Mouse (Mus musculus) forebrain, embryonic 13.5 days (tissue): ENCODE results near the gene Cfap161. TPM values are rescaled to one million over a fixed set of nuclear protein-coding genes. Genes with fewer than 3 reads are reported as not detected.

Experiments
- ATAC-seq: fragments of 200-750 bp; cut with Nextera tagmentation; 2 replicates; pipeline ENCODE4 v1.8.0; 2017
- H3K27ac ChIP-seq: fragments of 300-500 bp; sonication (generic); 2 replicates; pipeline ENCODE4 v1.5.1; 2015; ENCODE audit warnings: inconsistent platforms, mild to moderate bottlenecking, moderate library complexity
- H3K27me3 ChIP-seq: fragments of 300-500 bp; sonication (generic); 2 replicates; pipeline ENCODE4 v1.6.1; 2015; ENCODE audit warnings: mild to moderate bottlenecking, inconsistent platforms
- H3K36me3 ChIP-seq: fragments of 300-500 bp; sonication (generic); 2 replicates; pipeline ENCODE4 v1.6.1; 2015; ENCODE audit warnings: mild to moderate bottlenecking, inconsistent platforms; ENCODE audit not compliant: poor library complexity, severe bottlenecking
- H3K4me1 ChIP-seq: fragments of 300-500 bp; sonication (generic); 2 replicates; pipeline ENCODE4 v1.6.1; 2015; ENCODE audit warnings: inconsistent platforms
- H3K4me2 ChIP-seq: fragments of 300-500 bp; sonication (generic); 2 replicates; pipeline ENCODE4 v1.6.1; 2015; ENCODE audit warnings: inconsistent platforms, mild to moderate bottlenecking, moderate library complexity
- H3K4me3 ChIP-seq: fragments of 300-500 bp; sonication (generic); 2 replicates; pipeline ENCODE4 v1.5.1; 2015; ENCODE audit warnings: mild to moderate bottlenecking, inconsistent platforms
- H3K9ac ChIP-seq: fragments of 300-500 bp; sonication (generic); 2 replicates; pipeline ENCODE4 v1.6.1; 2015; ENCODE audit warnings: mild to moderate bottlenecking, inconsistent platforms
- H3K9me3 ChIP-seq: fragments of 300-500 bp; sonication (generic); replicated peaks from 2 replicates; pipeline ENCODE4 v1.6.1; 2016; ENCODE audit warnings: inconsistent platforms
- WGBS: fragments of 180-500 bp; shearing (Covaris S2); methylation state at CpG from one replicate; pipeline ENCODE4 v1.1.7; 2015; 5-methylcytosine and 5-hydroxymethylcytosine counted together
- polyA plus RNA-seq: library from polyadenylated mRNA; unstranded; fragments of >200 nt; fragmentation: Nextera tagmentation; extraction: Ambion mirVana; gene quantifications from 2 replicates; pipeline ENCODE4 v1.2.1, GENCODE M21; 2015

Cfap161 gene
- polyA plus RNA-seq, 1 experiment from 2014 or later, result 0.45 TPM

DNA sequence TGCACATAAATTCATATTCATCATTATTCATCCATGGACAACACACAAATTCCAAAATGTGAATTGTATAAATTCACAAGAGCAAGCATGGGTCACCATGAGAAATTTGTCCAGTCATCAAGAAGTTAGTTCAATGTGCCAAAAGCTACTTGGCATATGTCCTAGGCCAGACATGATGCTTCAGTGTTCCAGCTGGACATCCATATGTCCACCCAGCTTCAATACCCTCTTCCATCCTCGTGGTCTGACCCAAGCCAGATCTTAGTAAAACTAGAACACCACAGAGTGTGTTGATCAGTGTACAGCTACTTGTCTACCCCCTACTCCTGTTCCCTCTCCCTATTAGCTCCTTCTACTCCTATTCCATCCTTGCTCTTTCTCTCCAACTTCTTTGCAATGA, 43.6 kb downstream of the Cfap161 start:
- no peaks in the 10 kb centered on the region for H3K27me3 ChIP-seq
- no peaks in the 10 kb centered on the region for H3K36me3 ChIP-seq
- H3K4me2 ChIP-seq, result no peak overlapping the region
- WGBS, result 73% methylated on average over 1 of the region's 1 CpGs
- ATAC-seq, result no peak
- no peak overlapping the region for H3K4me3 ChIP-seq
- no peaks in the 10 kb centered on the region for H3K4me1 ChIP-seq
- no peak overlapping the region for H3K27ac ChIP-seq
- no peak overlapping the region for H3K9ac ChIP-seq
- no peaks in the 10 kb centered on the region for H3K9me3 ChIP-seq

DNA sequence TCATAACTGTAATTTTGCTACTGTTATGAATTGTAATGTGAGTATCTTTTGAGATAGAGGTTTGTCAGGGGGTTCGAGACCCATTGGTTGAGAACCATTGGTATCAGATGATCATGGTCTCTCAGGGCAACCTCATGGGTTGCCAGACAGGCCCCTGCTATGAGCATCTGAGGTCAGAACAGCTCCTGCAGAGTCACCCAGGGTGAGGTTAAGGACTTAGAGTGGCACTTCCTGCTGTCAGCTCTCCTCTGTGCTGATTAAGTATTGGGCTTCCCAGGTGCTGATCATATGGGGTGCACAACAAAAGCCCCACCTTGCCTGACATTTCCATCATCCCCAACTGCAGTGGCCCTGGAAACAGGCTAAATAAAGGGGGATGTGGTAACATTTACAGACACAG, 46.3 kb downstream of the Cfap161 start:
- Histone ChIP-seq H3K27ac (no peak overlapping the region), H3K9ac (no peak overlapping the region), H3K4me3 (no peak overlapping the region), H3K27me3 (no peaks in the 10 kb centered on the region), H3K4me1 (no peaks in the 10 kb centered on the region; the same call in 1 of the 2 replicates), H3K36me3 (no peaks in the 10 kb centered on the region), H3K4me2 (no peak overlapping the region), H3K9me3 (no peaks in the 10 kb centered on the region)
- no peak for ATAC-seq
- 79% methylated on average over 1 of the region's 1 CpGs for WGBS

DNA sequence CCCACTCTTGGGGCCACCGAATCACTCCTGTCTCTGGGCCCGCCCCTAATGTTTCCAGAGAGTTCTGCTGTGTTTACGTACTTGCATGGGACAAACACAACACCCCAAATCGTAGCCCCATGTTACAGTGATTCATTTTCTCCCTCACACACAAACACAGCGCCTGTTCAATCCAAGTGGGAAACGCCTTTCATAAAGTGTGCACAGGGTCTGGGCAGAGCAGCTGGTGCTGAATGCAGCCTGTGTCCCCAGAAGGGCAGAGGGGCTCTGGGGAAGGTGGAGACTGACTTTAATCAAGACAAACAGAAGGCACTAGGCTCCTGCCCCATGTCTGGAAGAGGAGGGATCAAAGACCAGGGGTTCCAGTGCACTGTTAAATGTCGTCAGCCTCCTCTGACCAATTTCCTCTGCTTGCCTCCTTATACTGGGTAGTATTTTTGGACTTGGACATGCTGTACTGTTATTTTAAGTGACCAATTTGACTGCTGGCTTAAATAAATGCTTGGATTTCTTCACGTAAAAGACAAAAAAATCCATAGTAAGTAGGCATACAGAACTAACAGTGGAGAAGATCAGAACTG, 48.5 kb downstream of the Cfap161 start:
- Histone ChIP-seq H3K9me3 (no peaks in the 10 kb centered on the region), H3K4me1 (no peaks in the 10 kb centered on the region; the same call in 1 of the 2 replicates), H3K4me3 (no peak overlapping the region), H3K9ac (no peak overlapping the region), H3K27ac (no peak overlapping the region), H3K4me2 (no peak overlapping the region), H3K27me3 (no peaks in the 10 kb centered on the region), H3K36me3 (no peaks in the 10 kb centered on the region)
- ATAC-seq, result no peak
- 66% methylated on average over 8 of the region's 8 CpGs for WGBS

DNA sequence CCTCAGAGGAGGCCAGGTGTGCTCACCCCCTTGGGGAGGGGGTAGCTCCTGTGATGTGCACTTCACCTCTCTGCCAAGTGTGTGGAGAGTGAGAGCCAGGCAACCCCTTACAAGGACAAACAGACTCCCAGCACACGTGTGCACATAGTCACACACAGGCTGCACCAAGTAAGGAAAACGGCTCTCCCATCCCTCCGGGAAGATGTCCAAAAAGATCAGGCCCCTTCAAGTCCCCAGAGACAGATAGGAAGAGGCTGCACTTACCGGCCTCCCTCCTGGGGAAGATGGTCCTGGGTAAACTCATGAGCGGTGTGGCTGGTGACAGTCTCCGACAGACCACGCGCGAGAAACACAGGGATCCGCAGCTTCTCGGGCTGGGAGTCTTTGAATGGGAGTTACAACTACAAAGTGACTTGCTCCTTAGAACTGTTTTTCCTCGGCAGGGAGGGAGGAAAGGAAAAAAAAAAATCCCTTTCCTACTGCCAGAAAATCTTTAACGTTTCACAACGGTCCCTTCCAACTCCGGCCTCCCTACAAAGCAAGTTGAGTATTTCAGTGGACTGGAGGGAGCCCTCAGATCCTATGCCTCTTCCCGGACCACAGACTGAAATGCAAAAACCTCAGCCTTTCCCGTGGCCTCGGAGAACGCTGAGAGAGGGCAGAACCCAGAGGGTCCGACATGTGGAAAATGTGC, 49.1 kb downstream of the Cfap161 start, which contains the start of gene Il16:
TSS of gene Il16 (minus strand) at position 314 of the 694 bp plus-strand sequence.
- no peaks in the 10 kb centered on the region; the same call in 1 of the 2 replicates for H3K4me1 ChIP-seq
- H3K4me2 ChIP-seq, result no peak within 1 kb of the TSS
- H3K27me3 ChIP-seq, result no peaks in the 10 kb centered on the region
- no peaks in the 10 kb centered on the region for H3K36me3 ChIP-seq
- no peaks in the 10 kb centered on the region for H3K9me3 ChIP-seq
- 63% methylated on average over 20 of the region's 20 CpGs for WGBS
- ATAC-seq, result no peak
- H3K27ac ChIP-seq, result no peak within 1 kb of the TSS
- H3K4me3 ChIP-seq, result no peak within 1 kb of the TSS
- no peak within 1 kb of the TSS for H3K9ac ChIP-seq

DNA sequence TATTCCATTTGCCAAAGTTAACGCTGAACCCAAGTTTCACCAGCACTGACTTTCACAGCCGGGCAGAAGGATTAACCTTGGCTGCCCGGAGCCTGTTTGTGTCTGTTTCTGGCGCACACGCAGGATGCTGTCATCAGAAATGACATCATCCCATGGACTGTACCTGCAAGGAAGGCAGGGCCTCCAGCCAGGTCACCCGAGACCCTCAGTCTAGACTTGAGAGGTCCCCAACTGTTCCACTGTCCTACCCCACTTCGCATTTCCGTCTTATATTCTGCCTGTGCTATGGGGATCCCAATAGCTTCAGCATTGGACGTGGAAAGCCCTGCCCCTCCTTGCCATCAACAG, 49.6 kb downstream of the Cfap161 start:
- Histone ChIP-seq H3K4me2 (no peak overlapping the region), H3K9ac (no peak overlapping the region), H3K4me1 (no peaks in the 10 kb centered on the region; the same call in 1 of the 2 replicates), H3K27me3 (no peaks in the 10 kb centered on the region), H3K4me3 (no peak overlapping the region), H3K27ac (no peak overlapping the region), H3K9me3 (no peaks in the 10 kb centered on the region), H3K36me3 (no peaks in the 10 kb centered on the region)
- no peak for ATAC-seq
- 78% methylated on average over 9 of the region's 9 CpGs for WGBS

DNA sequence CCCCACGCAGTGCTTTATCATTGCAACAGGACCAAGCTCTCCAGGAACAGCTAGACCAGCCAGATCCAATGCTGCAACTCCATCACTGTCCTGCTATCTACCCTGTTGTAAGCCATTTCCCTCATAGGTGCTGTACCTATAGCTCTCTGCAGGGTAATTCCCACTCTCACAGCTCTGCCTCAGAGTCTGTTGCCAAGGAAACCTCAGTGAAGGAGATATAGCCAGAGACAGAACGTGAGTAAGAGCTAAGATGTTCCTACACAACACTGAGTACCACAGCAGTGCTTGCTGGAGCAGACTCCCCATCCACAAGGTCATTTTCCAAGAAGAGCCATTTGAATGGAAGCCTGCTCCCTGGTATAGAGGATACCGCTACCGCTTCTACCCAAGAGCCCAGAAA, 50.4 kb downstream of the Cfap161 start:
- no peaks in the 10 kb centered on the region; the same call in 1 of the 2 replicates for H3K4me1 ChIP-seq
- H3K27ac ChIP-seq, result no peak overlapping the region
- peak; percentile 63 for ATAC-seq
- 77% methylated on average over 4 of the region's 4 CpGs for WGBS
- no peaks in the 10 kb centered on the region for H3K9me3 ChIP-seq
- H3K4me3 ChIP-seq, result no peak overlapping the region
- no peak overlapping the region for H3K9ac ChIP-seq
- no peak overlapping the region for H3K4me2 ChIP-seq
- no peaks in the 10 kb centered on the region for H3K36me3 ChIP-seq
- no peaks in the 10 kb centered on the region for H3K27me3 ChIP-seq

DNA sequence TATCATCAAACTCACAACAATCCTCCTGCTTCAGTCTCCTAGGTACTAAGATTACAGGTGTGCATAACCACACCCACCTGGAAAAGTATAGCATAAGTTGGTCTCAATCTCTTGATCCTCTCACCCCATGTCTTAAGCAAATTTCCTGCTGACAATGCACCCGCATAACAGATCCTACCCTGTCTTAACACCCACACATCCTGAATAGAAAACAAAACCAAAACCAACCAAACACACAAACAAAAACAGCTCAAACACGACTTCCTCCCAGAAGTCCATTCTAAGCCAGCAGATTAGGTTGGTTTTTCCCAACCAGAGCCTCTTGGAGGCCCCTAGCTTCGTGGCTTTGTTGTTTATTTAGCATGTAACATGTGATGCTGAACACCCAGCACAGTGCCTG, 52.0 kb downstream of the Cfap161 start:
- 63% methylated on average over 3 of the region's 3 CpGs for WGBS
- Histone ChIP-seq H3K27ac (no peak overlapping the region), H3K27me3 (no peaks in the 10 kb centered on the region), H3K4me3 (no peak overlapping the region), H3K36me3 (no peaks in the 10 kb centered on the region), H3K9me3 (no peaks in the 10 kb centered on the region), H3K9ac (no peak overlapping the region), H3K4me1 (no peaks in the 10 kb centered on the region; the same call in 1 of the 2 replicates), H3K4me2 (no peak overlapping the region)
- no peak for ATAC-seq

DNA sequence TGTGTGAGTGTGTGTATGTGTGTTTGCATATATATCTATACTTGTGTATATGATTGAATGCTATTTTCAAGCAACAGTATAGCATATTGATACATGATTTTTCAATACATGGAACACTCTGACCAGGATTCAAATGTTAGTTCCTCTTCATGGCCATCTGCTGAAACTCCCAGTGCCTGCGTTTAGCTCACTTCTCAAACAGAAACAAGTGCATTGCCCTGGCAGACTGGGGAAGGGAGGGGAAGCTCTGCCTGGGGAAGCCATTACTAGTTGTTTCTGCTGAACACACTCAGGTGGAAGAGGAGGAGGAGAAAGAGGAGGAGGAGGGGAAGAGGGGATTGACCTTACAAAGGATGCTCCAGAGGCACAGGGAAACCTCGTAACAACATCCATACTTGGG, 52.7 kb downstream of the Cfap161 start:
- no peaks in the 10 kb centered on the region for H3K36me3 ChIP-seq
- H3K27me3 ChIP-seq, result no peaks in the 10 kb centered on the region
- no peak for ATAC-seq
- H3K4me2 ChIP-seq, result no peak overlapping the region
- no peak overlapping the region for H3K4me3 ChIP-seq
- H3K27ac ChIP-seq, result no peak overlapping the region
- H3K4me1 ChIP-seq, result no peaks in the 10 kb centered on the region; the same call in 1 of the 2 replicates
- H3K9ac ChIP-seq, result no peak overlapping the region
- 90% methylated on average over 2 of the region's 2 CpGs for WGBS
- no peaks in the 10 kb centered on the region for H3K9me3 ChIP-seq

DNA sequence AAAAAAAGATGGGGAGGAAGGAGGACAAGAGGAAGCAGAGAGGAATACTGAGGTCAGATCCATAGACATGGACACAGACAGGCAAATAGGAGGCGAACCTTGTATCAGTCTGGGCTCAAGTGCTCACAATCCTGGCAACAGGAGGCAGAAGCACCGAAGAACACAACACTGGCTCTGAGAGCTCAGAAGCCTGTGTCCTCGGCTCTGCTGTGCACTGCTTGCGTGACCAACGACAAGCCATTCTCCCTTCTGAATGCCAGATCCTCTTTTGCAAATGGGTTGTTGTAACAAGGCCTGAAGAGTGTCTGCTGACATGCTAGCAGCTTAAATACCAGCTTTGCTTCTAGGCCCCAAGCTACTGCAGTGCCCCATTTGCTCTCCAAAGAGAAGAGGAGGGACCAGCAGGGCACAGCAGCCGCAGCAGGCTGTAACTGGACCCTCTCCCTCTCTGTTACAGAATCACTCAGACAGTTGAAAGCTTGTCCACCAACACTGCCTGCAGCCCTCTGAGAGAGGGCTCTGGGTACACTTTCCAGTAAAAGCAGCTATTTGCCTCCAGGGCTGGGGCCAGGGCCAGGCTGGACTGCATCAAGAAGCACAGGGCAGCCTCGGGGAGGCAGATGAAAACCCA, 54.9 kb downstream of the Cfap161 start:
- Histone ChIP-seq H3K9ac (no peak overlapping the region), H3K27me3 (no peaks in the 10 kb centered on the region), H3K4me3 (no peak overlapping the region), H3K4me1 (no peaks in the 10 kb centered on the region), H3K4me2 (no peak overlapping the region), H3K9me3 (no peaks in the 10 kb centered on the region), H3K36me3 (no peaks in the 10 kb centered on the region), H3K27ac (no peak overlapping the region)
- ATAC-seq, result no peak
- WGBS, result 60% methylated on average over 7 of the region's 7 CpGs

DNA sequence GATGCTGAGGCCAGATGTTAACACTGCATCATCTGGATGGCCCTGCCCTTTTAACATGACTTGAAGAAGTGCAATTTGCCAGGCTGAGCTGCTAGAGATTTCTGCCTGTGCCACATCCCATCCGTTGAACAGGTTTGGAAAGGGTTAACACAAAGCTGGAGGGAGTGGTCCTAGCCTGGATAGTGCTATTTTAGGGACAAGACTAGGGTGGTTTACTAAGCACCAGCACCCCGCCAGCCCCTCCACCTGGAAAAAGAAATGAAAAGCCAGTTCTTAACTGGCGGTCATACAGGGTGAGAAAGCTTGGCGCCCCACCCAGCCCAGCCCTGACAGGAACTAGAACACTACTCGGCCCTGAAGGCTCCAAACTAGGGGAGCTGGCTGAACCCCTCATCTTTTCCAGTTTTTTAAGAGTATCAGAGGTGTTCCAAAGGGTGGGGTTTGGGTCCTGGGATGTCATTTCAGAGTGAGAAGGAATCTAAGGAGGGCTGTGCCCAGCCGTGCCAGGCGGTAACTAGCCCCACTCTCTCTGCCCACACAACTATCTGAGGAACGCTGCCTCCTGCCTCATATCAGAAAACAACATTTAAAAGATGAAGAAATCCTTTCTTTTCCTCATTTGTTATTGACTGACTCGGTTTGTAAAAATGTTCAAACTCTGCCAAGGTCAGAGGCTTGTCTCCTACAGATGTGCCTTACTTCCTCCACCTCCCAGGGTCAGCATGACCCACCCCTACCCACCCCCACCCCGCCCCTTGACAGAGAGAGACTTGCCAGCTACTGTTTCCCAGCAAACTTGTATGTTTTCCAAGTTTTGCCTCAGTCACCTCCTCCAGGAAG, 55.8 kb downstream of the Cfap161 start:
- Histone ChIP-seq H3K4me1 (no peaks in the 10 kb centered on the region), H3K27ac (no peak overlapping the region), H3K36me3 (no peaks in the 10 kb centered on the region), H3K27me3 (no peaks in the 10 kb centered on the region), H3K4me2 (no peak overlapping the region), H3K9ac (no peak overlapping the region), H3K9me3 (no peaks in the 10 kb centered on the region), H3K4me3 (no peak overlapping the region)
- 78% methylated on average over 10 of the region's 10 CpGs for WGBS
- ATAC-seq, result no peak

DNA sequence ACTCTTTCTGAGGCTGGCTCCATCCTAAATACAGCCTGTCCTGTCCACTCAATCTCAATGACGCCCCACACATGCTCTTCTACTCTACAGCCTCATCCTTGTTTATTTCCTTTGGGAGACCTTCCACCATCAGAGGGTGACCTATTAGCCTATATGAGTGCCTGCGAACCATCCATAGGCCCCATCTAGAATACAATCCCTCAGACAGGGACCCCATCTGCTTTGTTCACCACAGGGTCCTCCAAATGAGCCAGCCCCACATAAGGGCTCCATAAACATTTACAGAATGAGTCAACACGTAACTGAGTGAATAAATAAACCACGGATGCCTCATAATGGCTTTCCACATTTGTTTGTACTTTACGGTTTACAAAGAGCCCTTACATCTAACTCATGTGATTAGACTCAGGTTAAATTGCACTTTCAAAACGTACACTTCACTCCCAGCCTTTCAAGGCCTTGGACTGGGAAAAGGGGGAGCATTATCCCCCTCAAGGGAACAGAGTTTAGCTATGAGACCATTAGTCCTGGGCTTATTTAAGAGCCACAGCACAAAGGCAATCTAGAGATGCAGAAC, 56.7 kb downstream of the Cfap161 start:
- Histone ChIP-seq H3K27me3 (no peaks in the 10 kb centered on the region), H3K4me1 (no peaks in the 10 kb centered on the region), H3K9ac (no peak overlapping the region), H3K36me3 (no peaks in the 10 kb centered on the region), H3K9me3 (no peaks in the 10 kb centered on the region), H3K4me3 (no peak overlapping the region), H3K4me2 (no peak overlapping the region), H3K27ac (no peak overlapping the region)
- WGBS, result 74% methylated on average over 6 of the region's 6 CpGs
- ATAC-seq, result no peak
